Mouse (Mus musculus) forebrain, embryonic 12.5 days (tissue): ENCODE measurements at regions not wholly inside any gene's neighbourhood (a gene's known extent, or its start where the extent isn't known, plus 50 kb on each side); places are given as distances from the start of the nearest gene placed in this dataset.
A peak's percentile ranks its signal among the peaks of the same experiment; 100 is the strongest.

Experiments used
- ATAC-seq: fragments of 200-750 bp; cut with Nextera tagmentation; 2 replicates; pipeline ENCODE4 v1.8.0; 2017; ENCODE audit warnings: moderate TSS enrichment; ENCODE audit not compliant: low FRiP score
- H3K27ac ChIP-seq: fragments of 300-500 bp; sonication (generic); 2 replicates; pipeline ENCODE4 v1.5.1; 2016; ENCODE audit warnings: mild to moderate bottlenecking
- H3K27me3 ChIP-seq: fragments of 300-500 bp; sonication (generic); 2 replicates; pipeline ENCODE4 v1.6.1; 2016; ENCODE audit warnings: mild to moderate bottlenecking
- H3K36me3 ChIP-seq: fragments of 300-500 bp; sonication (generic); replicated peaks from 2 replicates; pipeline ENCODE4 v1.6.1; 2016; ENCODE audit warnings: mild to moderate bottlenecking
- H3K4me1 ChIP-seq: fragments of 300-500 bp; sonication (generic); 2 replicates; pipeline ENCODE4 v1.6.1; 2016
- H3K4me2 ChIP-seq: fragments of 300-500 bp; sonication (generic); 2 replicates; pipeline ENCODE4 v1.6.1; 2016; ENCODE audit warnings: mild to moderate bottlenecking, moderate library complexity
- H3K4me3 ChIP-seq: fragments of 300-500 bp; sonication (generic); replicated peaks from 2 replicates; pipeline ENCODE4 v1.5.1; 2016; ENCODE audit warnings: mild to moderate bottlenecking
- H3K9ac ChIP-seq: fragments of 300-500 bp; sonication (generic); 2 replicates; pipeline ENCODE4 v1.6.1; 2016; ENCODE audit warnings: mild to moderate bottlenecking
- H3K9me3 ChIP-seq: fragments of 300-500 bp; sonication (generic); 2 replicates; pipeline ENCODE4 v1.6.1; 2016
- WGBS: fragments of 180-500 bp; shearing (Covaris S2); methylation state at CpG from one replicate; pipeline ENCODE4 v1.1.7; 2016; 5-methylcytosine and 5-hydroxymethylcytosine counted together

- no peak overlapping the region for H3K4me3 ChIP-seq
- H3K4me2 ChIP-seq, result no peak overlapping the region
- 93% methylated on average over 2 of the region's 2 CpGs for WGBS
- H3K36me3 ChIP-seq, result no peaks in the 10 kb centered on the region
- H3K4me1 ChIP-seq, result 0 out of 2 replicates have a peak, but pooled peaks cover 3% of the 10 kb centered on the region
- H3K27ac ChIP-seq, result no peak overlapping the region
- H3K27me3 ChIP-seq, result no peaks in the 10 kb centered on the region
- ATAC-seq, result no peak
- no peak overlapping the region for H3K9ac ChIP-seq
- H3K9me3 ChIP-seq, result no peaks in the 10 kb centered on the region
Measured at GRCm38 (mm10) chr15:69253698-69254097, 2753.0 kb upstream of the Lrrc6 start.

- WGBS, result 90% methylated on average over 3 of the region's 3 CpGs
- no peak for ATAC-seq
- no peaks in the 10 kb centered on the region for H3K9me3 ChIP-seq
- H3K27me3 ChIP-seq, result no peaks in the 10 kb centered on the region
- no peaks in the 10 kb centered on the region for H3K36me3 ChIP-seq
- no peak overlapping the region for H3K4me2 ChIP-seq
- no peaks in the 10 kb centered on the region for H3K4me1 ChIP-seq
- no peak overlapping the region for H3K9ac ChIP-seq
- H3K27ac ChIP-seq, result no peak overlapping the region
- H3K4me3 ChIP-seq, result no peak overlapping the region
Measured at GRCm38 (mm10) chr15:69252095-69252494, 2751.4 kb upstream of the Lrrc6 start.

GRCm38 (mm10) chr15:69246190-69246966 lies 2745.7 kb upstream of the Lrrc6 start:
- no peaks in the 10 kb centered on the region for H3K36me3 ChIP-seq
- no peak overlapping the region for H3K4me2 ChIP-seq
- no peaks in the 10 kb centered on the region for H3K9me3 ChIP-seq
- H3K4me1 ChIP-seq, result no peaks in the 10 kb centered on the region
- no peak overlapping the region for H3K27ac ChIP-seq
- no peak overlapping the region for H3K4me3 ChIP-seq
- H3K9ac ChIP-seq, result no peak overlapping the region
- no peaks in the 10 kb centered on the region for H3K27me3 ChIP-seq
- ATAC-seq, result no peak
- 65% methylated on average over 3 of the region's 3 CpGs for WGBS

GRCm38 (mm10) chr15:69235271-69235670 lies 2734.6 kb upstream of the Lrrc6 start:
- H3K27me3 ChIP-seq, result no peaks in the 10 kb centered on the region
- H3K36me3 ChIP-seq, result no peaks in the 10 kb centered on the region
- no peaks in the 10 kb centered on the region for H3K4me1 ChIP-seq
- H3K27ac ChIP-seq, result no peak overlapping the region
- no peak overlapping the region for H3K4me2 ChIP-seq
- H3K4me3 ChIP-seq, result no peak overlapping the region
- ATAC-seq, result no peak
- WGBS, result 79% methylated on average over 1 of the region's 1 CpGs
- H3K9me3 ChIP-seq, result no peaks in the 10 kb centered on the region
- H3K9ac ChIP-seq, result no peak overlapping the region

- peak; percentile 89 for ATAC-seq
- no peak overlapping the region for H3K9ac ChIP-seq
- H3K4me1 ChIP-seq, result peaks cover 7% of the 10 kb centered on the region; the same call in 1 of the 2 replicates
- no peaks in the 10 kb centered on the region for H3K9me3 ChIP-seq
- no peaks in the 10 kb centered on the region for H3K27me3 ChIP-seq
- H3K27ac ChIP-seq, result no peak overlapping the region
- H3K4me3 ChIP-seq, result no peak overlapping the region
- no peak overlapping the region for H3K4me2 ChIP-seq
- no peaks in the 10 kb centered on the region for H3K36me3 ChIP-seq
- 14% methylated on average over 6 of the region's 6 CpGs for WGBS
Measured at GRCm38 (mm10) chr15:69224619-69225587, 2724.2 kb upstream of the Lrrc6 start.

GRCm38 (mm10) chr15:69223411-69223810 lies 2722.7 kb upstream of the Lrrc6 start:
- no peaks in the 10 kb centered on the region for H3K27me3 ChIP-seq
- H3K36me3 ChIP-seq, result no peaks in the 10 kb centered on the region
- ATAC-seq, result no peak
- H3K27ac ChIP-seq, result no peak overlapping the region
- H3K4me1 ChIP-seq, result peaks cover 7% of the 10 kb centered on the region; the same call in 1 of the 2 replicates
- H3K4me3 ChIP-seq, result no peak overlapping the region
- H3K9ac ChIP-seq, result no peak overlapping the region
- no peaks in the 10 kb centered on the region for H3K9me3 ChIP-seq
- H3K4me2 ChIP-seq, result no peak overlapping the region

GRCm38 (mm10) chr15:69222391-69222790 lies 2721.7 kb upstream of the Lrrc6 start:
- Histone ChIP-seq H3K4me3 (no peak overlapping the region), H3K27ac (no peak overlapping the region), H3K9me3 (no peaks in the 10 kb centered on the region), H3K36me3 (no peaks in the 10 kb centered on the region), H3K9ac (no peak overlapping the region), H3K27me3 (no peaks in the 10 kb centered on the region), H3K4me2 (no peak overlapping the region), H3K4me1 (peaks cover 7% of the 10 kb centered on the region; the same call in 1 of the 2 replicates)
- ATAC-seq, result no peak
- 91% methylated on average over 1 of the region's 1 CpGs for WGBS
